Mouse (Mus musculus) urinary bladder, adult 18-20 months (tissue): Measurements from ENCODE around the gene Gm10318.
A peak's percentile ranks its signal among the peaks of the same experiment; 100 is the strongest.

Experiments used
- DNase-seq, 2 experiments: peaks; one replicate each; pipeline ENCODE4 v3.0.0; 2022; ENCODE audit warnings: low spot score in 2 of 2, mixed read lengths in 2 of 2

Gm10318 gene

DNA sequence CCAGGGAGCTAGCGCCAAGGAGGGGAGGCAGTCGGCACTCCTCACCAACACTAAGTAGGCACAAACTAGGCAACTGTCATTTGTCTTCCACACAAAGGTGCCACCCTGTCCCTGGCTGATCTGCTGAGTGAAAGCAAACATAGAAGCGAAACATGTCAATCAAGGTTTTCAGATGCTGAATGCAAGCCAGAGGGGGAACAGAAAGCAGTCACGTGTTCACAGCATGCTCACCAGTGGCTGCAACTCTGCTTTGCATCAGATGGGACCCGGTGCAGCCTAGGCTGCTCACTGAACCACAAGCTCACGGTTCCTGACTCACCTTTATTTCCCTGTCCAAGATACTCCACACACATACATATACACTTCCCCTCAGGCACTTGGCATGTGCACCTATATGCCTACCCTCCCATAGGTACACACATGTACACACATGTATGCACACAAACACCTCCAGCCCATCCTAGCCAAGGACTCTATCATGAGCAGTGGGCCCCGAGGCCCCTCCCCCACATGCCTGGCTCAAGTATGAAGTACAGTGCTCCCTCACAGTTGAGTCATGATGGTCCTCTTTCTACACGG is 38.4 kb downstream of the Gm10318 start:
- DNase-seq: no peak

DNA sequence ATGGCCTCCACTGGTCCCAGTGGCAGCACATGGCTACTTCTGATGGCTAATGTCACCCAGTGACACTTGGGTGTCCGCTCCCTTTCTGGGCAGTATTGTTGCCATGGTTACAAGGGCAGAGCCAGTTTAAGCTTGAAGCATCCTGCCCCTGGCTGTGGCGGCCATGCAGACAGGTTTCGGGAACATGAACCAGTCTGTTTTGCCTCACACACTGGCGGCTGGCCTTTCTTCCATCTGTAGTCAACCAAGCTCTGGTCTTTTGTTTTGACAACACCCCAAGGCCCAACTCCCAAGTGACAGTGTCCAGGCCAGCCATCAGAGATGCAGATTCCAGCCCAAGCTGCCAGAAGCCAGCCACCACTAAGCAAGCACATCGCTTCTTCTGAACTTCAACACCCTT is 42.9 kb downstream of the Gm10318 start:
- no peak for DNase-seq

DNA sequence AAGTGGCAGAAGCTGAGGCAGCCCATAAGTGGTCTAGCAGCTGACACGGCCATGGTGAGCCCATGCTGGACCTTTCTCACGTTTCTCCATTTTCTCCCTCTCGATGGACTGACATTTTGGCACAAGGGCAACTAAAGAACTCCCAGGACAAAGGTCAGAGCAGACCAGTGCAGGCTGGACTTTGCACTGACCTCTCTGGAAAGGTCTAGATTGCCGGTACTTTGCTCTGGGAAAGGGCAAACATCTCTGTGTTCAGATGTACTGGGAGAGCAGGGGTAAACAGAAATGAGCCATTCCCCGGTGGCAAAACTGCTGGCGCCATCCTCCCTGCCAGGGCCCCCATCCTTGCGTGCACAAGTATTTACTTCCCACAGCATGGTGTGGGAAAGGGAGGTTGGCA is 47.5 kb downstream of the Gm10318 start:
- no peak for DNase-seq

DNA sequence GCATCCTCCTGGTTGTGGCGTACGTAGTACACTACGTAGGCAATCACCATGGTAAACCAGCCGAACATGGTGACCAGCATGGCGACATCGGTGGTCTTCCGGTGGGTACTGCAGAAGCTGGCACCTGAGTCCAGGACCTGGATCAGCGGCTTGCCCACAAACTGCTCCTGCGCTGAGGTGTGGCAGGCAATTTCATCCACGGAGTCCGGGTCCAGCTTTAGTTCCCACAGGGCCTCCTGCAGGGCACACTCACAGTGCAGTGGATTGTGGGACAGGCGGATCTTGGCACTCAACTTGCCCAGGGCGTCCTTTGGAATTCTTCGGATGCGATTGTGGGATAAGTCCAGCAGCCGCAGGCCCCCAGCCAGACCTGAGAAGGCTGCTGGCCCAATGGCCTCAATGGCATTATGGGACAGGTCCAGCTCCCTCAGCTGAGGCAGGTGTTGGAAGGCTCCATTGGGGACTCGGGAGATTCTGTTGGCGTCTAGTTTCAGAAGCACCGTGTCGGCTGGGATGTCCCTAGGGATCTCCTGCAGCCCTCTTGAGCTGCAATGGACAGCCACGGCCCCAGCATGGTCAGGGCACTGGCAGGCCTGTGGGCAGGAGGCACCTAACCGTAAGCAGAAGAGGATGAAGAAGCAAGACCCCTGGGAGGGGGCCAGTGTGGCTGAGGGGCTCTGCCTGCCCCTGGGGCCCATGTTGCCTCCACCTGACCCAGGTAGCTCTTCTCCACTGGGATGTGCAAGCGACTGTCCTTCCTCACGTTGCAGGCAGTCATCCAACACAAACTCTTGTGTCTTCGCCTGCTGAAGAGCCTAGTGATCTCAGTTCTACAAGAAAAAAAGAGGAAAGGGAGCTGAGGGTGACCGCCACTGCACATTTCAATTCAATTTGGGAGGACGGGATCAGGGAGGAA is 48.5 kb downstream of the Gm10318 start:
- DNase-seq: no peak

DNA sequence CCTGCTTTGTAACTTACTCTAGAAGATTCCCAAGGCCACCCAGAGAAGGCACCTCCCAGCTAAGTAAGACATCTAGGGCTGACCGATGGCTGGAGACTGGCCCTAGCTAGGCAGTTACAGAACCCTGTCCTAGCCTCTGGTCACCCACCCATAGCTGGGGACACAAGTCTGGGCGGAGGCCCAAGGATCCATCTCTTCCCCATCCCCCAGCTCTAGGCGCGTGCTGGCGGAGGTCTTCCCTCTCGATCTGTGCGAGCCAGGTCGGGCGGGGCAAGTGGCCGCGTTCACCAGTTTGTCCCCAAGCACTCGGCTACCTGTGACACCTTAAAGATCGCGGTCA is 49.2 kb downstream of the Gm10318 start:
- DNase-seq: no peak

DNA sequence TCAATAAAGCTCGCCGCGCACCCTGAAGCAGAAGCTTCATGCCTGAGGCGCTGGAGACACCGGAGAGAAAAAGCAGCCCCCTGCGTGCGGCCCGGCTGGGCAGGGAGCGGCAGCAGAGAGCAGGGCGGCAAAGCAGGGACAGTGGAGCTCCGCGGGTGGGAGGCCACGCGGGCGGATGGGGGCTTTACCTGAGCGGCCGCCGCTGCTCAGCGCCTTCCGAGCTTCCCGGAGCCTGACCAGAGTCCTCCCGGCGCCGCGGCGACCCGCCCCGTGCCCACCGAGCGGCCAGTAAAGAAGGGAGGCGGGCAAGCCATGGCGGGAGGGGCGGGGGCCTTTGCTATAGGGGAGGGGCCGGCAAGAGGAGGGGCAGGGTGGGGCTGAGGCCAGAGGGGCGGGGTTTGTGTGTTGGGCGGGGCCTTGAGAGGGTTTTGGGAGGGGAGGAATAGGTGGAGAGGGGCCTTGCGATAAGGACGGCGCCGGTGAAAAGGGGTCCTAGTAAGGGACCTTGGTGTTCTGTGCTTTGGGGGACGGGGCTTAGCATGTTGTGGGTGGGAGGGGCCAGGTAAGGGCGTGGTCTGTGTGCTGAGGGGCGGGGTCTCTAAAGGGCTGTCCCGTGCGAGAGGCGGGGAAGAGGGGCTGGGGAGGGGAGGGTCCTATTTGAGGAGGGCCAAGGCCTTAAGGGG is 49.7 kb downstream of the Gm10318 start, which contains the start of gene Lrrc3:
Lrrc3 (minus strand) TSS at position 326 of the 683 bp plus-strand sequence.
- DNase-seq: peak; percentile 37 to 65

DNA sequence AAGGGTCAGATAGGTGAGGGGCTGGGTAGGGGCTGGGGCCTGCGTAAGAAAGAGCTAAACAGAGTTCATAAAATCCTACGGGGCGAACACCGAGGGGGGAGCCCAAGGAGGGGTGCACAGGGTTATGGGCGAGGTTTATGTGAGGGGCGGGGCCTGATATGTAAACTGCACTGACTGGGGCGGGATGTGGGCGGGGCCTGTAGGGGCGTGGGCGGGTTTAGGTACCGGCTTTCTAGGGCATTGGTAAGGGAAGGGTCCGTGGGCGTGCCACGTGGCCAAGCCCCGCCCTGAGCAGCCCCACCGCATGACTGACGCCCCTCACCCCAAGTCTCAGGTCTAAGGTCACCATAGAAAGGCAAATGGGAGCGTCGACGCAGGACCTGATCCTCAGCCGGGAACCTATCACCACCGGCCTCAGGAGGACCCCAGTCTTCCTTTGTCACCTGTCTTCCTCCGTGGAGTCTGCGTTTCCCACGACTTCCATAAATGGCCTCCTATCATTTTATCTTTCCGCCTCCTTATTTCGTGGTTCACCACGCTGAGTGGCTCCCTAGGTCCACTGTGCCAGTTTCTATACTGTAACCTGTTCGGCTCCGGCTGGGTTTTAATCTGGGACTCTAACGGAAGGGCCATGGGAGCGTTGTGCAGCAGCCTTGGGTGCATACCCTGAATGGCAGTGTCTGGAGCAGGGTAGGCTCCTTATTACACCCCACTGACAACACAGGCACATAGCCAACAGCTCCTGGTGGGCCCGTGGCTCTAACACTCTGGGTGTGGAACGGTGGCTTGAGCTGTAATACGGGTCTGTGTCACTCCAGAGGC is 50.4 kb downstream of the Gm10318 start:
- DNase-seq: peak in 1 of 2 experiments; percentile 40
